Mouse (Mus musculus): ENCODE results near the gene Sctr. TPM values are rescaled to one million over a fixed set of nuclear protein-coding genes. Genes with fewer than 3 reads are reported as not detected.

The Sctr gene
- polyA plus RNA-seq, 1 experiment, result not detected

- Histone ChIP-seq H3K4me3 (ENCODE audit: insufficient read depth, low read length) (no peak overlapping the region), H3K27ac (ENCODE audit: insufficient read depth, low read length) (no peak overlapping the region), H3K4me1 (ENCODE audit: control insufficient read depth, insufficient read depth, low read length) (no peaks in the 10 kb centered on the region)
- TF ChIP-seq CTCF (IDR thresholded peaks at IDR 0.05; ENCODE audit: borderline replicate concordance, insufficient read depth, low read length), result no peak
- TF ChIP-seq POLR2A (IDR thresholded peaks at IDR 0.05; ENCODE audit: low read depth, low read length), result no peak
Observed at GRCm38 (mm10) chr1:120025050-120025439, 18.4 kb downstream of the Sctr start.

- Histone ChIP-seq H3K4me3 (ENCODE audit: insufficient read depth, low read length) (no peak overlapping the region), H3K4me1 (ENCODE audit: control insufficient read depth, insufficient read depth, low read length) (no peaks in the 10 kb centered on the region), H3K27ac (ENCODE audit: insufficient read depth, low read length) (no peak overlapping the region)
- TF ChIP-seq POLR2A (IDR thresholded peaks at IDR 0.05; ENCODE audit: low read depth, low read length) (no peak), CTCF (IDR thresholded peaks at IDR 0.05; ENCODE audit: borderline replicate concordance, insufficient read depth, low read length) (no peak)
Observed at GRCm38 (mm10) chr1:120027693-120028092, 21.0 kb downstream of the Sctr start.

GRCm38 (mm10) chr1:120030474-120030873 lies 23.8 kb downstream of the Sctr start:
- Histone ChIP-seq H3K27ac (ENCODE audit: insufficient read depth, low read length) (no peak overlapping the region), H3K4me1 (ENCODE audit: control insufficient read depth, insufficient read depth, low read length) (peaks cover 13% of the 10 kb centered on the region), H3K4me3 (ENCODE audit: insufficient read depth, low read length) (no peak overlapping the region)
- TF ChIP-seq POLR2A (IDR thresholded peaks at IDR 0.05; ENCODE audit: low read depth, low read length) (no peak), CTCF (IDR thresholded peaks at IDR 0.05; ENCODE audit: borderline replicate concordance, insufficient read depth, low read length) (no peak)

- Histone ChIP-seq H3K27ac (ENCODE audit: insufficient read depth, low read length) (no peak overlapping the region), H3K4me3 (ENCODE audit: insufficient read depth, low read length) (no peak overlapping the region), H3K4me1 (ENCODE audit: control insufficient read depth, insufficient read depth, low read length) (peaks cover 14% of the 10 kb centered on the region)
- TF ChIP-seq CTCF (IDR thresholded peaks at IDR 0.05; ENCODE audit: borderline replicate concordance, insufficient read depth, low read length) (peak; percentile 99), POLR2A (IDR thresholded peaks at IDR 0.05; ENCODE audit: low read depth, low read length) (no peak)
Observed at GRCm38 (mm10) chr1:120032804-120033468, 26.2 kb downstream of the Sctr start.

GRCm38 (mm10) chr1:120033469-120033854 lies 26.8 kb downstream of the Sctr start:
- Histone ChIP-seq H3K27ac (ENCODE audit: insufficient read depth, low read length) (no peak overlapping the region), H3K4me1 (ENCODE audit: control insufficient read depth, insufficient read depth, low read length) (peaks cover 14% of the 10 kb centered on the region), H3K4me3 (ENCODE audit: insufficient read depth, low read length) (no peak overlapping the region)
- TF ChIP-seq CTCF (IDR thresholded peaks at IDR 0.05; ENCODE audit: borderline replicate concordance, insufficient read depth, low read length) (no peak), POLR2A (IDR thresholded peaks at IDR 0.05; ENCODE audit: low read depth, low read length) (no peak)

- Histone ChIP-seq H3K27ac (ENCODE audit: insufficient read depth, low read length) (no peak overlapping the region; the same call in 1 of the 2 replicates), H3K4me3 (ENCODE audit: insufficient read depth, low read length) (no peak overlapping the region), H3K4me1 (ENCODE audit: control insufficient read depth, insufficient read depth, low read length) (peaks cover 14% of the 10 kb centered on the region)
- TF ChIP-seq POLR2A (IDR thresholded peaks at IDR 0.05; ENCODE audit: low read depth, low read length) (no peak), CTCF (IDR thresholded peaks at IDR 0.05; ENCODE audit: borderline replicate concordance, insufficient read depth, low read length) (no peak)
Observed at GRCm38 (mm10) chr1:120034793-120035192, 28.1 kb downstream of the Sctr start.

- Histone ChIP-seq H3K4me3 (ENCODE audit: insufficient read depth, low read length) (no peak overlapping the region), H3K4me1 (ENCODE audit: control insufficient read depth, insufficient read depth, low read length) (peaks cover 14% of the 10 kb centered on the region), H3K27ac (ENCODE audit: insufficient read depth, low read length) (no peak overlapping the region)
- TF ChIP-seq CTCF (IDR thresholded peaks at IDR 0.05; ENCODE audit: borderline replicate concordance, insufficient read depth, low read length), result no peak
- no peak for TF ChIP-seq POLR2A (IDR thresholded peaks at IDR 0.05; ENCODE audit: low read depth, low read length)
Observed at GRCm38 (mm10) chr1:120035456-120036034, 28.9 kb downstream of the Sctr start.

- no peak for TF ChIP-seq CTCF (IDR thresholded peaks at IDR 0.05; ENCODE audit: borderline replicate concordance, insufficient read depth, low read length)
- no peak for TF ChIP-seq POLR2A (IDR thresholded peaks at IDR 0.05; ENCODE audit: low read depth, low read length)
- Histone ChIP-seq H3K27ac (ENCODE audit: insufficient read depth, low read length) (no peak overlapping the region), H3K4me3 (ENCODE audit: insufficient read depth, low read length) (no peak overlapping the region), H3K4me1 (ENCODE audit: control insufficient read depth, insufficient read depth, low read length) (peaks cover 14% of the 10 kb centered on the region)
Observed at GRCm38 (mm10) chr1:120037021-120037683, 30.5 kb downstream of the Sctr start.

GRCm38 (mm10) chr1:120038594-120038993 lies 31.9 kb downstream of the Sctr start:
- no peak overlapping the region for H3K4me3 ChIP-seq (ENCODE audit: insufficient read depth, low read length)
- TF ChIP-seq CTCF (IDR thresholded peaks at IDR 0.05; ENCODE audit: borderline replicate concordance, insufficient read depth, low read length), result no peak
- TF ChIP-seq POLR2A (IDR thresholded peaks at IDR 0.05; ENCODE audit: low read depth, low read length), result no peak
- no peak overlapping the region for H3K27ac ChIP-seq (ENCODE audit: insufficient read depth, low read length)
- H3K4me1 ChIP-seq (ENCODE audit: control insufficient read depth, insufficient read depth, low read length), result peaks cover 10% of the 10 kb centered on the region; the same call in 1 of the 2 replicates

- TF ChIP-seq CTCF (IDR thresholded peaks at IDR 0.05; ENCODE audit: borderline replicate concordance, insufficient read depth, low read length) (no peak), POLR2A (IDR thresholded peaks at IDR 0.05; ENCODE audit: low read depth, low read length) (no peak)
- H3K27ac ChIP-seq (ENCODE audit: insufficient read depth, low read length), result no peak overlapping the region
- H3K4me1 ChIP-seq (ENCODE audit: control insufficient read depth, insufficient read depth, low read length), result no peaks in the 10 kb centered on the region
- H3K4me3 ChIP-seq (ENCODE audit: insufficient read depth, low read length), result no peak overlapping the region
Observed at GRCm38 (mm10) chr1:120042421-120042820, 35.7 kb downstream of the Sctr start.
